Mouse (Mus musculus) MEL (cell line): Measurements from ENCODE around the gene Kif4.

Experiments
- CTCF ChIP-seq, 3 experiments: IDR thresholded peaks in 2 of 3; conservative IDR thresholded peaks in 1 of 3; 2 replicates each; pipeline ENCODE4 v1.5.1; 2011 to 2012; ENCODE audit warnings: low read length in 3 of 3, low read depth in 2 of 3, mild to moderate bottlenecking in 2 of 3, improper control_type of control experiment in 1 of 3, inconsistent platforms in 1 of 3, mixed read lengths in 1 of 3, moderate library complexity in 1 of 3; ENCODE audit not compliant: control insufficient read depth in 1 of 3, insufficient read depth in 1 of 3, poor library complexity in 1 of 3, severe bottlenecking in 1 of 3
- ELF1 ChIP-seq: IDR thresholded peaks from 2 replicates; pipeline ENCODE4 v1.6.1; 2014; ENCODE audit warnings: low read depth, mild to moderate bottlenecking, inconsistent platforms, low read length, improper control_type of control experiment, moderate library complexity
- GATA1 ChIP-seq: IDR thresholded peaks from 2 replicates; pipeline ENCODE4 v1.6.1; 2011; ENCODE audit warnings: low read depth, low read length, improper control_type of control experiment
- JUND ChIP-seq: IDR thresholded peaks from 2 replicates; pipeline ENCODE4 v1.6.1; 2011; ENCODE audit warnings: low read depth, mild to moderate bottlenecking, improper control_type of control experiment, low read length
- MAFK ChIP-seq: IDR thresholded peaks from 2 replicates; pipeline ENCODE4 v1.6.1; 2011; ENCODE audit warnings: low read depth, mild to moderate bottlenecking, low read length, improper control_type of control experiment, borderline replicate concordance
- MAX ChIP-seq: IDR thresholded peaks from 2 replicates; pipeline ENCODE4 v1.6.1; 2011; ENCODE audit warnings: low read length, improper control_type of control experiment
- MXI1 ChIP-seq: IDR thresholded peaks from 2 replicates; pipeline ENCODE4 v1.6.1; 2011; ENCODE audit warnings: mild to moderate bottlenecking, low read depth, low read length, improper control_type of control experiment
- POLR2A ChIP-seq, 2 experiments: IDR thresholded peaks; 2 replicates each; pipeline ENCODE4 v1.6.1; 2011 to 2012; ENCODE audit warnings: low read length in 2 of 2, mild to moderate bottlenecking in 2 of 2, control low read depth in 1 of 2, improper control_type of control experiment in 1 of 2, low read depth in 1 of 2, moderate library complexity in 1 of 2; ENCODE audit not compliant: control insufficient read depth in 1 of 2, insufficient read depth in 1 of 2, poor library complexity in 1 of 2
- SMC3 ChIP-seq: IDR thresholded peaks from 2 replicates; pipeline ENCODE4 v1.6.1; 2011; ENCODE audit warnings: low read depth, low read length, improper control_type of control experiment
- TAL1 ChIP-seq: IDR thresholded peaks from 2 replicates; pipeline ENCODE4 v1.6.1; 2012; ENCODE audit warnings: mild to moderate bottlenecking, inconsistent platforms, low read length, moderate library complexity, mixed read lengths
- ZNF384 ChIP-seq: IDR thresholded peaks from 2 replicates; pipeline ENCODE4 v1.6.1; 2012; ENCODE audit warnings: low read depth, mild to moderate bottlenecking, inconsistent platforms, low read length, improper control_type of control experiment

- TF ChIP-seq GATA1 (no peak), POLR2A (IDR thresholded peaks at IDR 0.05; ENCODE audit: control insufficient read depth in 1 of 2, insufficient read depth in 1 of 2, low read depth in 1 of 2, low read length in 2 of 2, poor library complexity in 1 of 2) (no peak), CTCF (IDR thresholded peaks at IDR 0.05 in 2 of 3, conservative IDR thresholded peaks at IDR 0.05 in 1 of 3; ENCODE audit: control insufficient read depth in 1 of 3, insufficient read depth in 1 of 3, low read depth in 2 of 3, low read length in 3 of 3, poor library complexity in 1 of 3, severe bottlenecking in 1 of 3) (peak; percentile 42 to 77 (median 60)), TAL1 (no peak), ELF1 (no peak), MXI1 (no peak), JUND (no peak), ZNF384 (no peak), SMC3 (peak; percentile 33), MAFK (no peak), MAX (no peak)
Measured at GRCm38 (mm10) chrX:100741940-100742339, 116.4 kb downstream of the Kif4 start.
